Mouse (Mus musculus): ENCODE measurements at regions not wholly inside any gene's neighbourhood (a gene's known extent, or its start where the extent isn't known, plus 50 kb on each side); places are given as distances from the start of the nearest gene placed in this dataset.

GRCm38 (mm10) chr7:135806139-135806538 lies 90.0 kb upstream of the Mki67 start:
- TF ChIP-seq TBP (IDR thresholded peaks at IDR 0.05; ENCODE audit: low read depth, low read length): no peak
- no peak for TF ChIP-seq NRF1 (IDR thresholded peaks at IDR 0.05; ENCODE audit: insufficient read depth, low read depth, low read length, poor library complexity, severe bottlenecking)
- no peak for TF ChIP-seq EP300 (IDR thresholded peaks at IDR 0.05; ENCODE audit: low read depth in 1 of 2, low read length in 2 of 2)
- TF ChIP-seq TAL1 (IDR thresholded peaks at IDR 0.05; ENCODE audit: low read length): no peak
- no peak for TF ChIP-seq NELFE (IDR thresholded peaks at IDR 0.05; ENCODE audit: low read depth, low read length)
- TF ChIP-seq ZNF384 (IDR thresholded peaks at IDR 0.05; ENCODE audit: low read depth, low read length): no peak
- TF ChIP-seq CTCF (IDR thresholded peaks at IDR 0.05 in 2 of 3, conservative IDR thresholded peaks at IDR 0.05 in 1 of 3; ENCODE audit: control insufficient read depth in 1 of 3, insufficient read depth in 1 of 3, low read depth in 2 of 3, low read length in 3 of 3, poor library complexity in 1 of 3, severe bottlenecking in 1 of 3): no peak
- no peak for TF ChIP-seq KAT2A (conservative IDR thresholded peaks at IDR 0.05; ENCODE audit: low read depth, low read length)
- no peak for TF ChIP-seq RAD21 (IDR thresholded peaks at IDR 0.05; ENCODE audit: low read depth, low read length)
- no peak for TF ChIP-seq CHD2 (IDR thresholded peaks at IDR 0.05; ENCODE audit: low read length)
- no peak for TF ChIP-seq GATA1 (IDR thresholded peaks at IDR 0.05; ENCODE audit: low read depth, low read length)
- no peak for TF ChIP-seq POLR2A (IDR thresholded peaks at IDR 0.05; ENCODE audit: control insufficient read depth in 1 of 2, insufficient read depth in 1 of 2, low read depth in 1 of 2, low read length in 2 of 2, poor library complexity in 1 of 2)
- TF ChIP-seq POLR2AphosphoS2 (IDR thresholded peaks at IDR 0.05; ENCODE audit: low read length): no peak

All from MEL (cell line).